Mouse (Mus musculus) E14TG2a.4 (cell line): ENCODE data around the gene Prr18.

Source experiments
- CTCF ChIP-seq: conservative IDR thresholded peaks from 2 replicates; pipeline ENCODE4 v1.5.1; 2014; ENCODE audit warnings: low read length
- POU5F1 ChIP-seq: IDR thresholded peaks from 2 replicates; pipeline ENCODE4 v1.6.1; 2014; ENCODE audit warnings: low read length, borderline replicate concordance

- TF ChIP-seq CTCF: no peak
- TF ChIP-seq POU5F1: no peak
Measured at GRCm38 (mm10) chr17:8347765-8348285, 10.6 kb downstream of the Prr18 start.
